Mouse (Mus musculus) thymus, adult 2 months (tissue): Measurements from ENCODE around the gene Il18.

Experiments
- CTCF ChIP-seq: fragments of 200-500 bp; IDR thresholded peaks from 2 replicates; pipeline ENCODE4 v1.5.1; 2012; ENCODE audit warnings: mild to moderate bottlenecking, control low read depth, low read length, moderate library complexity, borderline replicate concordance; ENCODE audit not compliant: control insufficient read depth, poor library complexity, insufficient read depth; ENCODE audit errors: extremely low read depth
- POLR2A ChIP-seq: fragments of 200-500 bp; IDR thresholded peaks from 2 replicates; pipeline ENCODE4 v1.6.1; 2012; ENCODE audit warnings: mild to moderate bottlenecking, low read length, control low read depth, moderate library complexity; ENCODE audit not compliant: control insufficient read depth, poor library complexity, insufficient read depth; ENCODE audit errors: extremely low read depth

DNA sequence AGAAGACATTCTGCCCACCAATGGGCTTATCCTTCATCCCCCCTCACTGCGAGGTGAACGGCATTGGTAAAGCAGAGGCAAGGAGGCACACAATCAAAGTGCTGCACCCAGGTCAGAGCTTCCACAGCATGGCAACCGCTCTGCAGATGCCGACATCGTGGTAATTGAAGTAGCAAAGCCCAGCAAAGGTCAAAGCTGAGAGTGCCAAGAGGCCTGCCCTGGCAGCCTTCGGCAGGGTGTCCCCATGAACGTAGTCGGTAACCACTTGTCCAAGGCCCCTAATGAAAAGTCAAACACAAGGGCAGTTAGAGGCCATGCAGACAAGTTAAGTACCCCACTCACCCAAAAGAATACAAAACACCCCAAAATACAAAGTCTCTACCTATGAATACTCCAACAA is 42.3 kb downstream of the Il18 start:
- TF ChIP-seq CTCF (no peak), POLR2A (no peak)
